Mouse (Mus musculus) gastrocnemius, adult 8-10 months (tissue): ENCODE data around the gene Cd9. TPM values are rescaled to one million over a fixed set of nuclear protein-coding genes. Genes with fewer than 3 reads are reported as not detected.

Experiments
- DNase-seq, 2 experiments: peaks; one replicate each; pipeline ENCODE4 v3.0.0; 2022; ENCODE audit warnings: low spot score in 2 of 2
- total RNA-seq, 4 experiments: library from RNA; stranded (reverse); gene quantifications; 2 replicates each; pipeline ENCODE4 v1.2.4; 2022

Cd9 gene
- total RNA-seq, 4 experiments from 2014 or later = 10.5 to 19.3 (median 15.0) TPM

DNA sequence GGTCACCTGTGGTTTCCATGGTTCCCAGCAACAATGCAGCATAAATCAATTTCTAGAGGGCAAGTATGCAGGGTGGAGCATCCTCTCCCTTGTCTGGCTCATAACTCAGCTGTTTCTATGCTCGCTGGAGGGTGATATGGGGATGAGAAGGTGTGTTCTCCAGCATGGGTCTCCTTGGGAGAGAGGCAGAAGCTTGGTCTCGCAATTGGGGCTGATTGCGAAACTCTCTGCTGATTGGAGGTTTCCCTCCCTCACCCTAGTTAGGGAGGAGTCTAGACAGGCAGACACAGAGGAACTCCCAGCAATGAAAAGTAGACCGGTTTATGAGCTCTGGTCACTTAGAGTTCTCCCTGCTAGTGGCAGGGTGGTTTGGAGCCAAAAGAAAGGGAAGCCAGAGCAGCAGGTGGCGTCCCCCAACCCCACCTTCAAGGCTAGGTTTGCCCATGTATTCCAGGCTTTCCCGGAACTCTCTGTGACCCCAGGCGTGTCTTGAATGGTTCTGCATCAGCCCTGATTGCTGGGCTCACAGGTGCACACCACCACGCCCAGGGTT, 83.5 kb downstream of the Cd9 start:
- no peak for DNase-seq

DNA sequence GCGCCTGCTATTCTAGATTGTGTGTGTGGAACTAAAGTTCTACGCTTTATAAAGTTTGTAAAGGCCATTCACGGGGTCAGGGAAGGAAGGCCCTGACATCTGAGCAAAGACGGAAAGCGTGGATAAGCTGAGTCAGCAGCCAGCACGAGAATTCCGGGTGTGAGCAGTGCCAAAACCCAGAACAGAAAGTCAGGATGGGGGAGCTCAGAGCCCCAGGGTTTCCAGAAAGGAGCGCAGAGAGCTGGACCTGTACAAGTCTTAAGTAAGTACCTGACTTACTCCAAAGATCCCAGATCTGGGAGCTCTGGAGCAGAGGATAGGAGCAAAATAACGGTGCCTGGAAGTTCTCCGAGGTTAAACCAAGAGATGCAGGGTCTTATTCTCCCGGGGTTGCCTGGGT, 84.0 kb downstream of the Cd9 start:
- DNase-seq = no peak

Other genes starting within 250 kb of the Cd9 start
- gene Tuba3a, start 208.7 kb downstream of the Cd9 start, total RNA-seq = not detected
- 10 to 100 TPM; 14.7 to 19.7 (median 19.3) TPM for gene Ltbr, start 180.9 kb downstream of the Cd9 start, total RNA-seq
- gene Scnn1a, start 174.1 kb downstream of the Cd9 start, total RNA-seq = under 1 TPM; 0.17 to 0.19 (median 0.17) TPM
- 10 to 100 TPM; 13.1 to 22.3 (median 16.3) TPM for gene Tnfrsf1a, start 145.4 kb downstream of the Cd9 start, total RNA-seq
- gene Plekhg6, start 114.0 kb downstream of the Cd9 start, total RNA-seq = not detected
- 10 to 100 TPM; 13.4 to 20.8 (median 15.4) TPM for gene Vwf, start 52.0 kb upstream of the Cd9 start, total RNA-seq
- gene Ano2, start 195.6 kb upstream of the Cd9 start, total RNA-seq = under 1 TPM in 1 of 4 experiments, not detected in 3; 0.08 TPM